Mouse (Mus musculus): ENCODE results near the gene Mindy4.

DNA sequence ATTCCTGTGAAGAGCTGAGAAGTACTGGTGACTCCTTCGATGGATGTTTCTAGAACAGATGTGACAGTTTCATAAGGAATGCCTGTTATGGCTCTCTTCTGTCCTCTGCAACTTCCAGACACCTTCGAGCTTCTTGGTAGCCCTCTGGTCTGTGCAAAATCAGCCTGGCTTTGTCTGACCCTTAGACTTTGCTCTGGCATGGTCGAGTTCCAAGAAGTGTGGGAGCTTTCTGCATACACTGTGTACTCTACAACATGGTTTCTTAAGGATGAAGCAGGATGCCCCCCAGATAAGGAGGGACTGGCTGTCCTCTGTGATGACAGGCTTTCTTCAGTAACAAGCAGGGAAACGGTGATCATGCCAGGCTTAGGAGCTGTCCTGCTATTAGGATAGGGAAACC, 125.0 kb downstream of the Mindy4 start:
- TF ChIP-seq POLR2A (IDR thresholded peaks at IDR 0.05; ENCODE audit: borderline replicate concordance, insufficient read depth, low read length) (no peak), CTCF (IDR thresholded peaks at IDR 0.05; ENCODE audit: borderline replicate concordance, insufficient read depth, low read depth, low read length) (no peak)
